Mouse (Mus musculus): ENCODE results near the gene Ppp1r8.
"Not testable (repeated sequence)": the region's sequence is repeated elsewhere in the genome, so short reads cannot be mapped to it uniquely, and the experiment has no call there.

Gene Ppp1r8

GRCm38 (mm10) chr4:132806620-132807191 is 36.3 kb downstream of the Ppp1r8 start:
- DNase-seq (ENCODE audit: low read depth, low spot score), result no peak

DNA sequence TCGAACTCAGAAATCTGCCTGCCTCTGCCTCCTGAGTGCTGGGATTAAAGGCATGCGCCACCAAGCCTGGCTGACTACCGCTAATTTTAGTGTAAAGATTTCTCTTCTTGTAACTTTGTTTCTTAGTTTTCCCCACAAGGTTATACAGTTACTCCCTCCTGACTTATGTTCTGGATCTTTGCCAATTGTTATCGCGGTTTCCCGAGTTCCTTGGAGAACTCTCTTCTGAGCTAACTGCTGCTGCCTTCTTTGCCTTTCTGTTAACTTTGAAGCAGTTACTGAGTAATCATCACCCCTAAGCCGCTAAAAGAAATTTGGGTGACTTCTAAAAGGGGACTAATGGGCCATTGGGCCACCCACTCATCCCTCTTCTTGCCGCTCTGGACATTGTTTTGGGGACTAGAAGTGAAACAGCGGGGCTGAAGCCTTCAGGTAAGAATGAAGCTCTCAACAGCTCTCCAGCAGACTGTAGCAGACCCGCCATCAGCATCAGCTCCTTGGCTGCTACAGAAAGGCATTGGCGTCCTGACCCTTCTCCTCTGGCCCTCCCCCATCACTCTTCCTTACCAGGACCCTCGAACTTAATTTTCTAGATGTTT is 37.3 kb downstream of the Ppp1r8 start:
- no peak for DNase-seq (ENCODE audit: low read depth, low spot score)

DNA sequence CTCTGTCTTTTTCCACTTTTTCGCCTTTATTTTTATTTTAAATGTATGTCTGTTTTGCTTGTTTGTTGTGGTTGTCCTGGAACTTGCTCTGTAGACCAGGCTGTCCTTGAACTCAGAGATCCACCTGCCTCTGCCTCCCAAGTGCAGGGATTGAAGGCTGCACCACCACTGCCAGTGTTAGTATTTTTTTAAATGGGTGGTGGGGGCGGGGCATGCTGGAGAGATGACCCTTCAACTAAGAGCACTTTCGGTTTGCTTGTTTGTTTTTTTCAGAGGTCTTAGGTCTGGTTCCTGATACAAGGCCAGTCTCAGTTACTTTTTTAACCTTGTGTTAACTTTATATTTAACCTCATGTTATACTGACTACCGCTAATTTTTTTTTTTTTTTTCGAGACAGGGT is 37.8 kb downstream of the Ppp1r8 start:
- no peak for DNase-seq (ENCODE audit: low read depth, low spot score)

GRCm38 (mm10) chr4:132804331-132804730 is 38.6 kb downstream of the Ppp1r8 start:
- DNase-seq (ENCODE audit: low read depth, low spot score), result no peak

GRCm38 (mm10) chr4:132803876-132804275 is 39.1 kb downstream of the Ppp1r8 start:
- no peak for DNase-seq (ENCODE audit: low read depth, low spot score)

- no peak for DNase-seq (ENCODE audit: low read depth, low spot score)
Observed at GRCm38 (mm10) chr4:132803212-132803611, 39.8 kb downstream of the Ppp1r8 start.

DNA sequence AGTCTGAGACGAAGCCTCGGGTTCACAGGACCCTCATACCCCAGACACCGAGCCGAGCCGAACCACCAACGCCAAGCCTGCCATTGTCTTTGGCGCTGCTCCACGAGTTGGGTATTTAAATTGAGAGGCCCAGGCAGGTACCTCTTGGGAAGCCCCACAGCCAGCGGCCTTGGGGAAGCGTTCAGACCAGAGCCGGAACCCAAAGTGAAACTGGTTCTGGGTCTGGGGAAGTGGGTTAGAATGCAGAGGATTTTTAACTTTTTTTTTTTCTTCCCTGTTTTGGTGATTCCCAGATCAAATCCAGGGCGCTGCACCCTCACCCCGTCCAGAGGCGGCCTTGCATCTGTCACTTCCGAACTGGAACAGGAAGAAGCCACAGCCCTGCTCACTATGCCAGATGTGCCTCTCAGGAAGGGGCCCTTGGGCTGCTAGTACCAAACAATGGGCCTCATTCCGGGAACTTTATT is 40.8 kb downstream of the Ppp1r8 start:
- no peak for DNase-seq (ENCODE audit: low read depth, low spot score)

DNA sequence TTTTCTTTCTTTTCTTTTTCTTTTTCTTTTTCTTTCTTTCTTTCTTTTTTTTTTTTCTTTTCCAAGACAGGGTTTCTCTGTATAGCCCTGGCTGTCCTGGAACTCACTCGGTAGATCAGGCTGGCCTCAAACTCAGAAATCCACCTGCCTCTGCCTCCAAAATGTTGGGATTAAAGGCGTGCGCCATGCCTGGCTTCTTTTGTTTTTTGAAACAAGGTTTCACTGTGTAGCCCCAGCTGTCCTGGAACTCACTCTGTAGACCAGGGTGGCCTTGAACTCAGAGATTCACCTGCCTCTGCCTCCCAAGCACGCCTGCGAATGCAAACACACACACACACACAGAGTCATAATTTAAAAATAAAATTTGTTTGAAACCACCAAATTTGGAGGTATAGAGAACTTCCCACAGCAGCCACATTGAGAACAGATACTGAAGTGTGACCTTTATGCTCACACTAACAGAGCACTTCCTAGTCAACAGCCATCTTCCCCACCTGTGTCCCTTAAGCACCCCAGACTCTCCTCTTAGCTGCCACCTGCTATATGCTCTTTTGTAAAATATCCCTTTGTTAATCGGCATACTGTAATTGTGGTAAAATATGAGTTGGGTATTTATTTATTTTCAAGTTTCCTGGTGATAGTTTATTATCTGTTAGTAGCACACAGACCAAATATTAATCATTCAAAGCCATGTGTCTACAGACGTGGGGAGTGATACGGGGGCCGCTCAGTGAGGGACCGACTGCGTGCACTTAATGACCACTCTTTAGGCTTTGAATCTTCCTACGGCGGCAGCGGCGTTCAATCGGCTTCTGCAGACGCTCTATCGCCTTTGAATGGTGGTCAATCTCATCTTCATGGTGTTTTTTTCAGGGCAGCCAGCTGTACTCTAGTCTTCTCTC is 41.5 kb downstream of the Ppp1r8 start:
- DNase-seq (ENCODE audit: low read depth, low spot score), result no peak

DNA sequence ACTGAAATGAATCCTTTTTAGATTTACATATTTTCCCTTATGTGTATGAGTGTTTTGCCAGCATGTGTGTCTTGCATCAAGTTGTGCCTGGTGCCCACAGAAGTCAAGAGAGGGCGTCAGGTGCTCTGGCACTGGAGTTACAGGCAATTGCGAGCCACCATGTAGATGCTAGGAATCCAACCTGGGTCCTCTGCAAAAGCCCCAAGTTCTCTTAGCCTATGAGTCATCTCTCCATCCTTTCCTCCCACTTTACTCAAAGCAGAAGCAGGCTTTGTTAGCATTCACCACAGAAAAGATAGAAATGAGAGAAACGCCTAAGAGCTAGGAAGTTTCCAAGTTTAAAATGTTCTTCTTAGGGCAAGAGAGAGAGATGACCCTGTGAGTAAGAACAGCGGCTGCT is 43.1 kb downstream of the Ppp1r8 start:
- no peak for DNase-seq (ENCODE audit: low read depth, low spot score)

DNA sequence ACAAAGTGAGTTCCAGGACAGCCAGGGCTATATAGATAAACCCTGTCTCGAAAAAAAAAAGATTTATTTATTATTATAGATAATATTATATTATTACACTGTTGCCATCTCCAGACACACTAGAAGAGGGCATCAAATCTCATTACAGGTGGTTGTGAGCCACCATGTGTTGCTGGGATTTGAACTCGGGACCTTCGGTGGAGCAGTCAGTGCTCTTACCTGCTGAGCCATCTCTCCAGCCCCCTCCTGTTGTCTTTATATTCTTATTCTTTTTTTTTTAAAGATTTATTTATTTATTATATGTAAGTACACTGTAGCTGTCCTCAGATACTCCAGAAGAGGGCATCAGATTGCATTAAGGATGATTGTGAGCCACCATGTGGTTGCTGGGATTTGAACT is 44.3 kb downstream of the Ppp1r8 start:
- not testable (repeated sequence) for DNase-seq (ENCODE audit: low read depth, low spot score)

- DNase-seq (ENCODE audit: low read depth, low spot score), result no peak
Observed at GRCm38 (mm10) chr4:132798028-132798427, 44.9 kb downstream of the Ppp1r8 start.

DNA sequence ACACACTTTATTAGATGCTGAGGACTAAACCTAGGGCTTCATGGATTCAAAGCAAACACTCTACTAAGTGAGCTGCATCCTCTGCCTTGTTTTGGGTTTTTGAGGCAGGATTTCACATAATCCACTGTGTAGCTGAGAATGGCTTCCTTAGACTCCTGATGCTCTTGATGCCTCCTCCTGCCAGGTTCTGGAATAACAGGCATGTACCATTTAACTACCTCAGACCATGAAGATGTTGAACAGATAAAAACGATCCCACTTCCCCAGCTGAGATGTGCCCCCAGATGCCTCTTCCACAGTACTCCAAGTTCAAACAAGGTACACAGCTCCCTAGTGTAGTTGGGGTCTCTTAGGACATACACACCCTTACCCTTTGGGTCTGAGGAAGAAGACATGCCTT is 45.5 kb downstream of the Ppp1r8 start:
- DNase-seq (ENCODE audit: low read depth, low spot score), result no peak

- DNase-seq (ENCODE audit: low read depth, low spot score), result no peak
Observed at GRCm38 (mm10) chr4:132796196-132796886, 46.6 kb downstream of the Ppp1r8 start, which contains the start of gene Themis2. TSS of gene Themis2 (minus strand) at chr4:132796387.

DNA sequence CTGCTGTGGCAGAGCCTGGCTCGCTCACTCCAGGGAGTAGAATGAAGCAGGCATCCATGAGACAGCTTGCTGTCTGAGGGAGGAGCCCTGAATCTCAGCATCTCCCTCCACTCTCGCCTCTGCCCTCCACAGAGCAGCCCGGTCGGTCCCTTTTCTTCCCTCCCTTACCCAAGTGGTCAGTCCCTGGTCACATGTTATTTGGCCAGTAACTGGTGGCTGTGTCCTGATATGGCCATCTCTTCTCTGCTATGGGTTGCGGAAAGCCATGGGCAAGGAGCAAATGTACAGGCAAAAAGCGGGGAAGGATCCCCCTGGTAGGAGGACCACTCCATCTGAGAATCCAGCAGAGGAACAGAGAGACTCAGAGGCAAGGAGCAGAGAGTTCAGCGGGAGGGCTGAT is 47.8 kb downstream of the Ppp1r8 start:
- no peak for DNase-seq (ENCODE audit: low read depth, low spot score)

DNA sequence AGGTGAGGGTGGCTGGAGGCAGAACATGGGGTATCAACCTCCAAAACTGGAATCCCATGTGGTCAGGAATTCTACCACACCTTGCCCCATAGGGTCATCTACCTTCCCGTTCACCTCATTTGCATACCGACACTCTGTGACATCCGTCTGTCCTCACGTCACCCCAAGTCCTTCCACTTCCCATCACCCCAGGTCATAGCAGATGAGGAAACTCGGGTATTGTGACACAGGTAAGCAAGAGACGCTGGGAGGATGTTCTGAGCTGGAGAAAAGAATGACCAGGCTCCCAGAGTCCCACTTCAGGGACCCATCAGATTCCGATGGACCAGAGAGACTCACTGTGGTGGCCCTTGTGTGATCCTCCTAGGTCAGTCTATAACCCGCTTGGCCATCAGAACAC is 48.2 kb downstream of the Ppp1r8 start:
- no peak for DNase-seq (ENCODE audit: low read depth, low spot score)

DNA sequence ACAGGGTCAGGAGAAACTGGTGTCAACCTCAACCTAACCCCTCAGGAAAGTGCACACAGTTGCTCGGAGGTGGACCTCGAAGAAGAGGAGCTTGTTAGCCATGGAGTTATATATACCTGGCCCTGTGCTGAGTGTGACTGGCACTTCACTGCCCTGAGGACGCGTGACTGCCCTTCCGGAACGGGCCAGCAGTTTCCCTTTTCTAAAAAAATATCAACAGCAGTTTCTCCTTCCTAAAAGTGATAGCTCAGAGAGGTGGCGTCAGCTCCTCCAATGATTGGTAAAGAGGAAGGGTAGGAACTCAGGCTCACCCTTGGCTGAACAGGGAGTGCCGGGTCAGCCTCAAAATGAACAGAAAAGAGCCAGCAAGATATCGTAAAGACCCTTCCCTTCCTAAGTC is 48.9 kb downstream of the Ppp1r8 start:
- no peak for DNase-seq (ENCODE audit: low read depth, low spot score)

GRCm38 (mm10) chr4:132793322-132794004 is 49.5 kb downstream of the Ppp1r8 start:
- DNase-seq (ENCODE audit: low read depth, low spot score), result not testable (repeated sequence)

DNA sequence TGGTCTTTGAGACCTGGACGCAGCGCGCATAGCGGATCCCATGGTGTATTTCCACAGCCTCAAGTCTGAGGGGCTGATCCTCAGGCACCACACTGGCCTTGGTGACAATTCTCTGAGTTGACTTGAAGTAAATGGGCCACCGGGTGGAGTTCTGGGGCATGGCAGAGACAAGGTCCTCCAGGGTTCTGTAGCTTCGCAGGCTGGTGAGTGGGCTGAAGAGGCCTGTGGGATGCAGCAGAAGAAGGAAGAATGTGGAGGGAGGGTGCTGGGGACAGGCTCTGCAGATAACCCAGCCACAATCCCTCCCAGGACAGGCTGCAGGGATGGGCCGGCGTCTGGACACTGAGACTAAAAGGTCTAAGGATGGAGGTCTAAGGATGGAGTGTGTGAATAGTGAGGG is 53.2 kb downstream of the Ppp1r8 start:
- no peak for DNase-seq (ENCODE audit: low read depth, low spot score)

DNA sequence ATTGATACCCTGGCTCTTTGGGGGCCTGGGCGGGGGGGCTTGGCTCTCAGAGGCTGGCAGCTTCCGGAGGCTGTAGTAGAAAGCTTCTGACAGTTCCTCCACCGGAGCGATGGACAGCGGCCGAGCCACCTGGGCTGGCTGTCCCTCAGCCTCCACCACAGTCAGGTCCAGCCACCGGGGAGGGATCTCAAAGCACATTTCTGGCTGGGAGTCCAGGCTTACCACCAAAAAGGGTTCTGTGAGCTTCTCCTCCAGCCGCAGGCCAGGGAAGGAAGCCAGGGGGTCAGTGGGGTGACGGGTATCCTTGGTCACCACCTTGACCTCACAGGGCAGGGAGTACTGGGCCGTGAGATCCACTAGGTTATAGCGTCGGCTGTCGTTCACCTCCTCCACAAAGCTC is 57.7 kb downstream of the Ppp1r8 start:
- DNase-seq (ENCODE audit: low read depth, low spot score), result no peak

DNA sequence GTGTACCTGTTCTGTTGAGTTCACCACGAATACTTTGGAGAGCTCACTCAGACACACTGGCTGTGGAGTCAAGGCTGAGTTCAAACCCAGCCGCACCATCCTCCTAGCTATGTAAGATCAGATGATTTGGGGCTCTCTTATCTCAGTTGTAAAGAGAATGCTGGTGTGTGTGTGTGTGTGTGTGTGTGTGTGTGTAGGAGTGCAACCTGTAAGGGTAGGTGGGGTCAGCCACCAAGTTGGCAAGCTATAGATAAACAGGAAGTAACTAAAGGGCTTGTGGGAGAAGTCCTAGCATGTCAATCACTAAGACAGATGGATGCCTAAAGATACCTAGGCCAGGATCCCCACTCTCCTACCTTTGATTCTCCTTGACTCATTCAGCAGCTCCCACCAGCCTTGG is 59.2 kb downstream of the Ppp1r8 start:
- DNase-seq (ENCODE audit: low read depth, low spot score), result no peak

DNA sequence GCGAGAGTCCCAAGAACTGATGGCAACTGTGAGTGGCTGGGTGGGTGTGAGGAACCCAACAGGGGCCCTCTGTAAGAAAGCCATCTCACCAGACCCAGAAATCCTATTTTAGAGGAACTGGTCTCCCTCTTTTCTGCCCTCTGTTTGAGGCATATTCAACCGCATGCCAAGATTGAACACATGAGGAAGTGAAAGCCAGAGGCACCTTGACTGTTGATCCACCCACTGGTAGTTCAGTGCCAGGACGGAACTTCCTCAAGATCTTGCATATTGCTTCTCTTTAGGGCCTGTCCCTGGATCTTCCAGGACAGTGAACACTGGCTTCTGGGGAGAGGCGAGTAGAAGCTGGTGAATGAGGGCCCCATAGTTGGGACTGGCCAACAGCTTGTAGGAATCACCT is 62.7 kb downstream of the Ppp1r8 start:
- DNase-seq (ENCODE audit: low read depth, low spot score), result no peak
